Mouse (Mus musculus) right cerebral cortex, postnatal 25 days (tissue): ENCODE results near the gene Irak2.
"Not testable (repeated sequence)": the region's sequence is repeated elsewhere in the genome, so short reads cannot be mapped to it uniquely, and the experiment has no call there.

Experiments
- DNase-seq: peaks from one replicate; pipeline ENCODE4 v3.0.0; 2022

Gene Irak2

DNA sequence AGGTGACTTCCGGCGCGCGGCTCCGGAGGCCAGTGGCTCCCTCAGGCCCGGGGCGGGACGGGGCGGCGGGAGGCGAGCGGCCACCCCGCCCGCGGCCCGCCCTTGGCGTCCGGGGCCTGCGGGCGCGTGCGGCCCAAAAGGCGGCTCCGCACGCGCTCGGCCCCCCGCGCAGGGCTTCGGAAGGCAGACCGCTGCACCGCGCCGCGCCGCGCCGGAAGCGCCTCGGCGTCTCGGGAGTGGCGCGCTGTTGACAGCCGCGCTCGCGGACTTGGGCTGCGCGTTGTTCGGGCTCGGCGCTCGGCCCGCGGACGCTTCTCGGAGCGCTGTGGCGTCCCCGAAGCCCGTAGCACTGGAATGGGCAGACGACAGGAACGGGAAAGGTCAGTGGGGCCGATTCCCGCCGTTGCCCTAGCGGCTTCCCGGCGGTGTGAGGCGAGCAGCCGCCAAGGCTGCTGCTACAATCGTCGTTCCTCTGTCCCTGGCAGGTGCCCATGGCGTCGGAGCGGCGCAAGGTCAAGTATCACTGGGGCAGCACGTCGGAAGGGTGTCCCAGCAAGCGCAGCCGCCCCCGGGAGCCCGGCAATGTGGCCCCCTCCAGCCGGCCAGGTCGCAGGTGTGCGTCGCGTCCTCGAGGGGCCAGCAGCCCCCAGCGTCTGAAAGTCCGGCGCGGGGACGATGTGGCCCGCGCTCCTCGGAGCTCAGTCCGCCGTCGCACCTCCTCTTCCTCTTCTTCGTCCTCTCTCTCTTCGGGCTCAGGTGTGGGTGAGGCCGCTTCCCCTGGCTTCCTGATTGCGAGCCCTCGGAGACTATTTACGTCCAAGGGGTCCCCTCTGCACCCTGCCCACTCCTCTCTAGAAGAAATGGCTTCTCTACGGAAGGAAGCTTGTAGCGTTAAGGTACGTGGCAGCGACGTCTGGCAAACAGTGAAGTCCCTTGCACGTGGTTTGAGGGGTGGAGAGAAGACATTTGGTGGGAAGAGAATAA lies 59.2 kb downstream of the Irak2 start:
- DNase-seq: peak; percentile 19

GRCm38 (mm10) chr6:113712718-113713117 lies 74.5 kb downstream of the Irak2 start:
- DNase-seq: no peak

- DNase-seq: not testable (repeated sequence)
These were observed 75.1 kb downstream of the Irak2 start for GRCm38 (mm10) chr6:113713389-113713788.

- DNase-seq: no peak
These were observed 76.0 kb downstream of the Irak2 start for GRCm38 (mm10) chr6:113714276-113714675.

GRCm38 (mm10) chr6:113714797-113715196 lies 76.5 kb downstream of the Irak2 start:
- DNase-seq: no peak

DNA sequence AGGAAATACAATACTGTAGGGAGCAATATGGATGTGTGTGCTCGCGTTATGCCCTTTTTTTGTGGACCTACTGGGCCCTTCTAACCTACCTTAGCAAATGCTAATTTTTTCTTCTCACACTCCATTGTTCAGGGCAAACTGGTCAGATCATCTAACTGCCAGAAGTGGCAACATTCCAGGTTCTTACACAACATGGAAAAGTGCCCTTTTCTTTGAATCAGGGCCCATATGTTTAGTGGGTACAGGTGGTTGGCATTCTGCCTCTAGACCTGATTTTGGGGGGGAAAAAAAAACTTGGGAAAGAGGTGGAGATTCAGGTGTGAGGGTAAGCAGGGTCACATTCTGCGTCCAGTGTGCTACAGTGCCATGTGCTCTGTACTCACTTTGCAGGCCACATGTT lies 79.3 kb downstream of the Irak2 start:
- no peak for DNase-seq

DNA sequence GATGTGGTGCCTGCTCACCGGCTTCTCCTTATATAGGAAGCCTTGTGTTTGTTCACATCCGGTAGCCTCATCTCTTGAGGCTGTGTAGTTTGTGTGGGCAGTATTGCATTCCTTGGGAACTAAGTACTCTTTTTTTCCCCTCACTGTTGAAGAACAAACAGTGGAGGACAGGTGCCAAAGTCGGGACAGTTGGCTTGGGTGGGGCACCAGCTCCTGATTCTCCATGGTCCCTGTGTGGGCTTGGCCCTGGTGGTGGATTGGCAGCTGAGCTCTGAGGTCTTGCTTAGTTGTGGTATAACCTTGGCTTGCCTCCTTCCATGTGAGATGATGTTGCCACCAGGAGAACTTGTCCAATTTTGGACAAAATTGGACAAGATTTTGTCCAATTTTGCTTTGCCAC lies 81.6 kb downstream of the Irak2 start, which contains the start of gene Ghrl:
Ghrl (minus strand) TSS at position 3 of the 400 bp plus-strand sequence.
- no peak for DNase-seq

- DNase-seq: no peak
These were observed 82.8 kb downstream of the Irak2 start for GRCm38 (mm10) chr6:113721061-113721460.

DNA sequence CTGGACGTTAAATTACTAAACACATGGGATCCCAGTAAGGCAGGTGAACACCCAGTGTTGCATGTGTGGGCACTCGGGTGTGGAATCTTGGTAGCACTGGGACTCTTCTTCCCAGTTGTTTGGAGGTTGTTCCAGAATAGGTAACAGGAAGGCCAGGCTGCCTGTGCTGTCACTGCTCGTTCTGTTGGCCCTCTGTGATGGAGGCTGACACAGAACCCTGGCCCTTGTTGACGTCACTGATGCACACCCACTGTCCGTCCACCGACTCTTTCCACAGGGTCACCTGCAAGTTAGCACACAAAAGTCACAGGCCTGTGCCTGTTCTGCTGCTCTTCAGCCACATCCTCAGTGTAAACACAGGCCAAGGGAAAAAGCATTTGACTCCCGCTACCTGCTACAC lies 89.9 kb downstream of the Irak2 start:
- no peak for DNase-seq

- DNase-seq: no peak
These were observed 93.0 kb downstream of the Irak2 start for GRCm38 (mm10) chr6:113731296-113731695.

GRCm38 (mm10) chr6:113737318-113738046 lies 99.2 kb downstream of the Irak2 start:
- no peak for DNase-seq

- DNase-seq: peak; percentile 84
These were observed 102.3 kb downstream of the Irak2 start, which contains the start of gene Sec13 for GRCm38 (mm10) chr6:113740236-113741217. Sec13 (minus strand) TSS chr6:113740743.

GRCm38 (mm10) chr6:113741425-113741824 lies 103.2 kb downstream of the Irak2 start:
- no peak for DNase-seq

GRCm38 (mm10) chr6:113742321-113742720 lies 104.1 kb downstream of the Irak2 start:
- DNase-seq: no peak

DNA sequence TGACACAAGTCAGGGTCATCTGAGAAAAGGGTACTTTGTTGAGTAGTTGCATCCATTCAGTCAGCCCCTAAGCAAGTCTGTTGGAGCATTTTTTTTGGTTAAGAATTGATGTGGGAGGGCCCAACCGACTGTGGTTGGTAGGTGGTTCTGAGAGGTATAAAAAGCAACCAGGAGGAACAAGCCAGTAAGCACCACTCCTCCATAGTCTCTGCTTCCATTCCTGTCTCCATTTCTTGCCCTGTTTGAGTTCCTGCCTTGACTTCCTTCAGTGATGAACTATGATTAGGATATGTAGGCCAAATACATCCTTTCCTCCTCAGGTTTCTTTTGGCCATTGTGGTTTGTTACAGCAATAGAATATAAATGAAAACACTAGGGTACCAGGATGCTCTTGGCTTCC lies 104.8 kb downstream of the Irak2 start:
- DNase-seq: no peak
